Mouse (Mus musculus): ENCODE measurements around the gene Napb. TPM values are rescaled to one million over a fixed set of nuclear protein-coding genes. Genes with fewer than 3 reads are reported as not detected.

Gene Napb
- polyA plus RNA-seq, 1 experiment from 2014 or later: 5.5 TPM

GRCm38 (mm10) chr2:148698571-148698970 lies 33.7 kb downstream of the Napb start:
- H3K36me3 ChIP-seq (ENCODE audit: control insufficient read depth, insufficient read depth, low read length): peaks cover 40% of the 10 kb centered on the region

GRCm38 (mm10) chr2:148690781-148691180 lies 41.5 kb downstream of the Napb start:
- ATAC-seq (replicated peaks; ENCODE audit: low FRiP score, low TSS enrichment, low read depth): no peak
- Histone ChIP-seq H3K4me1 (replicated peaks; ENCODE audit: control insufficient read depth, insufficient read depth, low read length) (no peaks in the 10 kb centered on the region), H3K9ac (ENCODE audit: low read length) (no peak overlapping the region), H3K4me2 (ENCODE audit: low read length) (no peak overlapping the region), H3K36me3 (ENCODE audit: control insufficient read depth, insufficient read depth, low read length) (peaks cover 90% of the 10 kb centered on the region), H3K4me3 (ENCODE audit: low read depth, low read length) (no peak overlapping the region), H3K9me3 (ENCODE audit: control insufficient read depth, low read length) (no peaks in the 10 kb centered on the region), H3K27me3 (replicated peaks; ENCODE audit: control insufficient read depth, insufficient read depth, low read length) (no peaks in the 10 kb centered on the region), H3K27ac (ENCODE audit: low read depth) (no peak overlapping the region)
- DNase-seq (ENCODE audit: low spot score): no peak
- 93% methylated on average over 5 of the region's 5 CpGs for WGBS

More at GRCm38 (mm10) chr2:148698571-148698970, 33.7 kb downstream of the Napb start:
- no peak overlapping the region for H3K27ac ChIP-seq (ENCODE audit: low read depth)
- H3K27me3 ChIP-seq (replicated peaks; ENCODE audit: control insufficient read depth, insufficient read depth, low read length): no peaks in the 10 kb centered on the region
- DNase-seq (ENCODE audit: low spot score) (no peak), ATAC-seq (replicated peaks; ENCODE audit: low FRiP score, low TSS enrichment, low read depth) (no peak)
- H3K4me2 ChIP-seq (ENCODE audit: low read length): no peak overlapping the region
- H3K9ac ChIP-seq (ENCODE audit: low read length): no peak overlapping the region
- no peaks in the 10 kb centered on the region for H3K4me1 ChIP-seq (replicated peaks; ENCODE audit: control insufficient read depth, insufficient read depth, low read length)
- no peak overlapping the region for H3K4me3 ChIP-seq (ENCODE audit: low read depth, low read length)
- 74% methylated on average over 5 of the region's 5 CpGs for WGBS
- H3K9me3 ChIP-seq (ENCODE audit: control insufficient read depth, low read length): no peaks in the 10 kb centered on the region

- DNase-seq (ENCODE audit: low spot score) (no peak), ATAC-seq (replicated peaks; ENCODE audit: low FRiP score, low TSS enrichment, low read depth) (no peak)
- Histone ChIP-seq H3K4me2 (ENCODE audit: low read length) (no peak overlapping the region), H3K27me3 (replicated peaks; ENCODE audit: control insufficient read depth, insufficient read depth, low read length) (no peaks in the 10 kb centered on the region), H3K4me3 (ENCODE audit: low read depth, low read length) (no peak overlapping the region), H3K9ac (ENCODE audit: low read length) (no peak overlapping the region), H3K27ac (ENCODE audit: low read depth) (no peak overlapping the region), H3K36me3 (ENCODE audit: control insufficient read depth, insufficient read depth, low read length) (peaks cover 90% of the 10 kb centered on the region), H3K4me1 (replicated peaks; ENCODE audit: control insufficient read depth, insufficient read depth, low read length) (no peaks in the 10 kb centered on the region), H3K9me3 (ENCODE audit: control insufficient read depth, low read length) (no peaks in the 10 kb centered on the region)
- WGBS: 90% methylated on average over 3 of the region's 3 CpGs
These were observed 42.0 kb downstream of the Napb start for GRCm38 (mm10) chr2:148690291-148690690.

GRCm38 (mm10) chr2:148689444-148690140 lies 42.7 kb downstream of the Napb start:
- ATAC-seq (replicated peaks; ENCODE audit: low FRiP score, low TSS enrichment, low read depth): no peak
- H3K27ac ChIP-seq (ENCODE audit: low read depth): no peak overlapping the region
- H3K27me3 ChIP-seq (replicated peaks; ENCODE audit: control insufficient read depth, insufficient read depth, low read length): no peaks in the 10 kb centered on the region
- H3K9me3 ChIP-seq (ENCODE audit: control insufficient read depth, low read length): no peaks in the 10 kb centered on the region
- DNase-seq (ENCODE audit: low spot score): no peak
- H3K4me2 ChIP-seq (ENCODE audit: low read length): no peak overlapping the region
- no peak overlapping the region for H3K4me3 ChIP-seq (ENCODE audit: low read depth, low read length)
- peaks cover 90% of the 10 kb centered on the region for H3K36me3 ChIP-seq (ENCODE audit: control insufficient read depth, insufficient read depth, low read length)
- no peaks in the 10 kb centered on the region for H3K4me1 ChIP-seq (replicated peaks; ENCODE audit: control insufficient read depth, insufficient read depth, low read length)
- no peak overlapping the region for H3K9ac ChIP-seq (ENCODE audit: low read length)
- WGBS: 89% methylated on average over 6 of the region's 6 CpGs

GRCm38 (mm10) chr2:148687971-148688370 lies 44.3 kb downstream of the Napb start:
- peaks cover 86% of the 10 kb centered on the region for H3K36me3 ChIP-seq (ENCODE audit: control insufficient read depth, insufficient read depth, low read length)
- DNase-seq (ENCODE audit: low spot score) (no peak), ATAC-seq (replicated peaks; ENCODE audit: low FRiP score, low TSS enrichment, low read depth) (no peak)

GRCm38 (mm10) chr2:148686862-148687261 lies 45.4 kb downstream of the Napb start:
- Histone ChIP-seq H3K36me3 (ENCODE audit: control insufficient read depth, insufficient read depth, low read length) (peaks cover 77% of the 10 kb centered on the region), H3K27ac (ENCODE audit: low read depth) (no peak overlapping the region), H3K9me3 (ENCODE audit: control insufficient read depth, low read length) (no peaks in the 10 kb centered on the region), H3K4me2 (ENCODE audit: low read length) (no peak overlapping the region), H3K27me3 (replicated peaks; ENCODE audit: control insufficient read depth, insufficient read depth, low read length) (no peaks in the 10 kb centered on the region), H3K9ac (ENCODE audit: low read length) (no peak overlapping the region), H3K4me1 (replicated peaks; ENCODE audit: control insufficient read depth, insufficient read depth, low read length) (peaks cover 7% of the 10 kb centered on the region; the same call in 1 of the 2 replicates), H3K4me3 (ENCODE audit: low read depth, low read length) (no peak overlapping the region)
- ATAC-seq (replicated peaks; ENCODE audit: low FRiP score, low TSS enrichment, low read depth) (no peak), DNase-seq (ENCODE audit: low spot score) (no peak)
- WGBS: 93% methylated on average over 1 of the region's 1 CpGs

More at GRCm38 (mm10) chr2:148687971-148688370, 44.3 kb downstream of the Napb start:
- Histone ChIP-seq H3K4me1 (replicated peaks; ENCODE audit: control insufficient read depth, insufficient read depth, low read length) (no peaks in the 10 kb centered on the region), H3K9ac (ENCODE audit: low read length) (no peak overlapping the region), H3K4me2 (ENCODE audit: low read length) (no peak overlapping the region), H3K9me3 (ENCODE audit: control insufficient read depth, low read length) (no peaks in the 10 kb centered on the region), H3K4me3 (ENCODE audit: low read depth, low read length) (no peak overlapping the region), H3K27me3 (replicated peaks; ENCODE audit: control insufficient read depth, insufficient read depth, low read length) (no peaks in the 10 kb centered on the region), H3K27ac (ENCODE audit: low read depth) (no peak overlapping the region)
- WGBS: 94% methylated on average over 5 of the region's 5 CpGs

- 85% methylated on average over 3 of the region's 3 CpGs for WGBS
- Histone ChIP-seq H3K9me3 (ENCODE audit: control insufficient read depth, low read length) (no peaks in the 10 kb centered on the region), H3K27me3 (replicated peaks; ENCODE audit: control insufficient read depth, insufficient read depth, low read length) (no peaks in the 10 kb centered on the region), H3K9ac (ENCODE audit: low read length) (no peak overlapping the region), H3K36me3 (ENCODE audit: control insufficient read depth, insufficient read depth, low read length) (peaks cover 66% of the 10 kb centered on the region), H3K4me2 (ENCODE audit: low read length) (no peak overlapping the region), H3K4me1 (replicated peaks; ENCODE audit: control insufficient read depth, insufficient read depth, low read length) (peaks cover 9% of the 10 kb centered on the region; the same call in 1 of the 2 replicates), H3K4me3 (ENCODE audit: low read depth, low read length) (no peak overlapping the region), H3K27ac (ENCODE audit: low read depth) (no peak overlapping the region)
- no peak for DNase-seq (ENCODE audit: low spot score)
- ATAC-seq (replicated peaks; ENCODE audit: low FRiP score, low TSS enrichment, low read depth): no peak
These were observed 46.6 kb downstream of the Napb start for GRCm38 (mm10) chr2:148685709-148686108.

GRCm38 (mm10) chr2:148684972-148685371 lies 47.3 kb downstream of the Napb start:
- Histone ChIP-seq H3K36me3 (ENCODE audit: control insufficient read depth, insufficient read depth, low read length) (peaks cover 59% of the 10 kb centered on the region), H3K4me2 (ENCODE audit: low read length) (no peak overlapping the region), H3K4me1 (replicated peaks; ENCODE audit: control insufficient read depth, insufficient read depth, low read length) (peaks cover 13% of the 10 kb centered on the region), H3K27ac (ENCODE audit: low read depth) (no peak overlapping the region), H3K4me3 (ENCODE audit: low read depth, low read length) (no peak overlapping the region), H3K9me3 (ENCODE audit: control insufficient read depth, low read length) (no peaks in the 10 kb centered on the region), H3K27me3 (replicated peaks; ENCODE audit: control insufficient read depth, insufficient read depth, low read length) (no peaks in the 10 kb centered on the region), H3K9ac (ENCODE audit: low read length) (no peak overlapping the region)
- ATAC-seq (replicated peaks; ENCODE audit: low FRiP score, low TSS enrichment, low read depth): no peak
- 96% methylated on average over 2 of the region's 2 CpGs for WGBS
- no peak for DNase-seq (ENCODE audit: low spot score)

GRCm38 (mm10) chr2:148683031-148683430 lies 49.2 kb downstream of the Napb start:
- Histone ChIP-seq H3K4me2 (ENCODE audit: low read length) (no peak overlapping the region), H3K9me3 (ENCODE audit: control insufficient read depth, low read length) (no peaks in the 10 kb centered on the region), H3K36me3 (ENCODE audit: control insufficient read depth, insufficient read depth, low read length) (peaks cover 44% of the 10 kb centered on the region), H3K4me3 (ENCODE audit: low read depth, low read length) (no peak overlapping the region), H3K27ac (ENCODE audit: low read depth) (no peak overlapping the region), H3K27me3 (replicated peaks; ENCODE audit: control insufficient read depth, insufficient read depth, low read length) (no peaks in the 10 kb centered on the region), H3K4me1 (replicated peaks; ENCODE audit: control insufficient read depth, insufficient read depth, low read length) (peaks cover 23% of the 10 kb centered on the region), H3K9ac (ENCODE audit: low read length) (no peak overlapping the region)
- 100% methylated on average over 1 of the region's 1 CpGs for WGBS
- ATAC-seq (replicated peaks; ENCODE audit: low FRiP score, low TSS enrichment, low read depth) (no peak), DNase-seq (ENCODE audit: low spot score) (no peak)
